Mouse (Mus musculus): Measurements from ENCODE around the gene 3110082J24Rik.

The 3110082J24Rik gene

GRCm38 (mm10) chr5:30105668-30106300 lies at the start of gene 3110082J24Rik:
TSS of gene 3110082J24Rik (minus strand) at chr5:30106086.
- peak in 1 of 2 experiments; percentile 19 for DNase-seq (ENCODE audit: low spot score in 2 of 2)

GRCm38 (mm10) chr5:30155395-30155792 lies 49.5 kb upstream of the 3110082J24Rik start:
- no peak for DNase-seq (ENCODE audit: low spot score in 2 of 2)

GRCm38 (mm10) chr5:30154474-30155394 lies 48.8 kb upstream of the 3110082J24Rik start, which contains the start of the genes Hadha and Hadhb:
TSS of gene Hadha (minus strand) at chr5:30155162.
TSS of gene Hadhb (plus strand) at chr5:30155248.
- peak; percentile 92 to 97 for DNase-seq (ENCODE audit: low spot score in 2 of 2)

- no peak for DNase-seq (ENCODE audit: low spot score in 2 of 2)
These were observed 48.1 kb upstream of the 3110082J24Rik start for GRCm38 (mm10) chr5:30154013-30154412.

GRCm38 (mm10) chr5:30153222-30153621 lies 47.3 kb upstream of the 3110082J24Rik start:
- no peak for DNase-seq (ENCODE audit: low spot score in 2 of 2)

- no peak for DNase-seq (ENCODE audit: low spot score in 2 of 2)
These were observed 46.5 kb upstream of the 3110082J24Rik start for GRCm38 (mm10) chr5:30152413-30152812.

- DNase-seq (ENCODE audit: low spot score in 2 of 2), result no peak
These were observed 46.1 kb upstream of the 3110082J24Rik start for GRCm38 (mm10) chr5:30152007-30152406.

- DNase-seq (ENCODE audit: low spot score in 2 of 2), result no peak
These were observed 42.4 kb upstream of the 3110082J24Rik start for GRCm38 (mm10) chr5:30148133-30148920.

GRCm38 (mm10) chr5:30146526-30146925 lies 40.6 kb upstream of the 3110082J24Rik start:
- no peak for DNase-seq (ENCODE audit: low spot score in 2 of 2)

- no peak for DNase-seq (ENCODE audit: low spot score in 2 of 2)
These were observed 32.3 kb upstream of the 3110082J24Rik start for GRCm38 (mm10) chr5:30138193-30138592.

- no peak for DNase-seq (ENCODE audit: low spot score in 2 of 2)
These were observed 31.4 kb upstream of the 3110082J24Rik start for GRCm38 (mm10) chr5:30137271-30137670.

- DNase-seq (ENCODE audit: low spot score in 2 of 2), result no peak
These were observed 29.9 kb upstream of the 3110082J24Rik start for GRCm38 (mm10) chr5:30135711-30136231.

GRCm38 (mm10) chr5:30132173-30132572 lies 26.3 kb upstream of the 3110082J24Rik start:
- DNase-seq (ENCODE audit: low spot score in 2 of 2), result no peak

- no peak for DNase-seq (ENCODE audit: low spot score in 2 of 2)
These were observed 25.4 kb upstream of the 3110082J24Rik start for GRCm38 (mm10) chr5:30131246-30131645.

- DNase-seq (ENCODE audit: low spot score in 2 of 2), result no peak
These were observed 22.8 kb upstream of the 3110082J24Rik start for GRCm38 (mm10) chr5:30128680-30129079.

- no peak for DNase-seq (ENCODE audit: low spot score in 2 of 2)
These were observed 22.2 kb upstream of the 3110082J24Rik start for GRCm38 (mm10) chr5:30127921-30128597.

- DNase-seq (ENCODE audit: low spot score in 2 of 2), result no peak
These were observed 20.9 kb upstream of the 3110082J24Rik start for GRCm38 (mm10) chr5:30126756-30127155.

- no peak for DNase-seq (ENCODE audit: low spot score in 2 of 2)
These were observed 19.7 kb upstream of the 3110082J24Rik start for GRCm38 (mm10) chr5:30125587-30125986.

- DNase-seq (ENCODE audit: low spot score in 2 of 2), result no peak
These were observed 16.6 kb upstream of the 3110082J24Rik start for GRCm38 (mm10) chr5:30122481-30122880.

GRCm38 (mm10) chr5:30120106-30120505 lies 14.2 kb upstream of the 3110082J24Rik start:
- DNase-seq (ENCODE audit: low spot score in 2 of 2), result no peak

GRCm38 (mm10) chr5:30119163-30119562 lies 13.3 kb upstream of the 3110082J24Rik start:
- DNase-seq (ENCODE audit: low spot score in 2 of 2), result no peak
